Mouse (Mus musculus) CH12.LX (cell line): Measurements from ENCODE around the gene 5031439G07Rik. TPM values are rescaled to one million over a fixed set of nuclear protein-coding genes. Genes with fewer than 3 reads are reported as not detected.

ENCODE experiments used
- DNase-seq: peaks from one replicate; pipeline ENCODE4 v3.0.0-alpha.2; 2013; ENCODE audit errors: extremely low read depth
- H3K27ac ChIP-seq: 2 replicates; pipeline ENCODE4 v1.5.1; 2012; ENCODE audit warnings: low read depth, mild to moderate bottlenecking, control low read depth, moderate library complexity; ENCODE audit not compliant: insufficient read depth
- H3K27me3 ChIP-seq: replicated peaks from 2 replicates; pipeline ENCODE3; 2012; ENCODE audit warnings: inconsistent platforms
- H3K36me3 ChIP-seq, 2 experiments: replicated peaks in 1 of 2; 2 replicates each; pipeline versions ENCODE3 to v1.6.1; 2012; ENCODE audit warnings: inconsistent platforms in 1 of 2, low read length in 1 of 2, mild to moderate bottlenecking in 1 of 2, mixed read lengths in 1 of 2, moderate library complexity in 1 of 2; ENCODE audit not compliant: control insufficient read depth in 1 of 2, insufficient read depth in 1 of 2
- H3K4me1 ChIP-seq, 2 experiments: 2 replicates each; pipeline ENCODE4 v1.6.1; 2012; ENCODE audit warnings: inconsistent platforms in 1 of 2, moderate library complexity in 1 of 2; ENCODE audit not compliant: insufficient read depth in 2 of 2, control insufficient read depth in 1 of 2
- H3K4me2 ChIP-seq: 2 replicates; pipeline ENCODE4 v1.6.1; 2012; ENCODE audit warnings: low read depth, mild to moderate bottlenecking, control low read depth; ENCODE audit not compliant: poor library complexity, insufficient read depth, severe bottlenecking
- H3K4me3 ChIP-seq, 3 experiments: fragments of 150-350 bp in 1 of 3; sonication (generic) in 1 of 3; replicated peaks in 1 of 3; 2 replicates each; pipeline versions ENCODE3 to v1.5.1; 2011 to 2012; ENCODE audit warnings: low read depth in 2 of 3, low read length in 2 of 3, mild to moderate bottlenecking in 2 of 3, moderate library complexity in 2 of 3, control low read depth in 1 of 3, improper control_type of control experiment in 1 of 3, inconsistent platforms in 1 of 3, mixed read lengths in 1 of 3; ENCODE audit not compliant: poor library complexity in 1 of 3
- H3K79me2 ChIP-seq: replicated peaks from 2 replicates; pipeline ENCODE4 v1.6.1; 2012; ENCODE audit warnings: mild to moderate bottlenecking, moderate library complexity; ENCODE audit not compliant: control insufficient read depth, poor library complexity, insufficient read depth, severe bottlenecking; ENCODE audit errors: extremely low read depth
- H3K9ac ChIP-seq: 2 replicates; pipeline ENCODE4 v1.6.1; 2012; ENCODE audit warnings: low read depth, mild to moderate bottlenecking, control low read depth, moderate library complexity; ENCODE audit not compliant: insufficient read depth
- H3K9me3 ChIP-seq: replicated peaks from 2 replicates; pipeline ENCODE3; 2012; ENCODE audit warnings: low read length, inconsistent platforms, mixed read lengths
- BHLHE40 ChIP-seq: IDR thresholded peaks from 2 replicates; pipeline ENCODE4 v1.6.1; 2011; ENCODE audit warnings: mild to moderate bottlenecking, low read depth, low read length, improper control_type of control experiment
- CTCF ChIP-seq, 2 experiments: IDR thresholded peaks in 1 of 2; conservative IDR thresholded peaks in 1 of 2; 2 replicates each; pipeline ENCODE4 v1.5.1; 2011 to 2012; ENCODE audit warnings: low read depth in 2 of 2, low read length in 2 of 2, improper control_type of control experiment in 1 of 2, inconsistent platforms in 1 of 2, mild to moderate bottlenecking in 1 of 2, moderate library complexity in 1 of 2
- E2F4 ChIP-seq: IDR thresholded peaks from 2 replicates; pipeline ENCODE4 v1.6.1; 2011; ENCODE audit warnings: low read depth, low read length, improper control_type of control experiment; ENCODE audit not compliant: insufficient replicate concordance
- EP300 ChIP-seq: IDR thresholded peaks from 2 replicates; pipeline ENCODE4 v1.6.1; 2011; ENCODE audit warnings: low read length, improper control_type of control experiment
- HCFC1 ChIP-seq: IDR thresholded peaks from 2 replicates; pipeline ENCODE4 v1.6.1; 2012; ENCODE audit warnings: low read depth, mild to moderate bottlenecking, inconsistent platforms, low read length, improper control_type of control experiment
- MAFK ChIP-seq: IDR thresholded peaks from 2 replicates; pipeline ENCODE4 v1.6.1; 2011; ENCODE audit warnings: low read length, improper control_type of control experiment; ENCODE audit not compliant: insufficient replicate concordance
- MAX ChIP-seq: IDR thresholded peaks from 2 replicates; pipeline ENCODE4 v1.6.1; 2011; ENCODE audit warnings: low read length, improper control_type of control experiment
- MAZ ChIP-seq: IDR thresholded peaks from 2 replicates; pipeline ENCODE4 v1.6.1; 2012; ENCODE audit warnings: low read depth, mild to moderate bottlenecking, inconsistent platforms, low read length, improper control_type of control experiment, moderate library complexity
- MEF2A ChIP-seq: IDR thresholded peaks from 2 replicates; pipeline ENCODE4 v1.6.1; 2014; ENCODE audit warnings: low read depth, mild to moderate bottlenecking, inconsistent platforms, low read length, improper control_type of control experiment, borderline replicate concordance
- MXI1 ChIP-seq: IDR thresholded peaks from 2 replicates; pipeline ENCODE4 v1.6.1; 2011; ENCODE audit warnings: mild to moderate bottlenecking, low read depth, low read length, improper control_type of control experiment
- MYC ChIP-seq: IDR thresholded peaks from 2 replicates; pipeline ENCODE4 v1.6.1; 2011; ENCODE audit warnings: low read depth, mild to moderate bottlenecking, improper control_type of control experiment, low read length
- POLR2A ChIP-seq: IDR thresholded peaks from 2 replicates; pipeline ENCODE4 v1.6.1; 2011; ENCODE audit warnings: low read depth, mild to moderate bottlenecking, improper control_type of control experiment, low read length
- POLR2AphosphoS2 ChIP-seq: IDR thresholded peaks from 2 replicates; pipeline ENCODE4 v1.6.1; 2011; ENCODE audit warnings: low read depth, low read length, improper control_type of control experiment
- RCOR1 ChIP-seq: conservative IDR thresholded peaks from 2 replicates; pipeline ENCODE4 v1.6.1; 2012; ENCODE audit warnings: low read depth, mild to moderate bottlenecking, inconsistent platforms, low read length, improper control_type of control experiment
- SMC3 ChIP-seq: IDR thresholded peaks from 2 replicates; pipeline ENCODE4 v1.6.1; 2011; ENCODE audit warnings: low read depth, low read length, improper control_type of control experiment
- TBP ChIP-seq: conservative IDR thresholded peaks from 2 replicates; pipeline ENCODE4 v1.6.1; 2011; ENCODE audit warnings: low read depth, low read length, improper control_type of control experiment
- TCF12 ChIP-seq: IDR thresholded peaks from 2 replicates; pipeline ENCODE4 v1.6.1; 2014; ENCODE audit warnings: low read depth, mild to moderate bottlenecking, inconsistent platforms, low read length, improper control_type of control experiment
- UBTF ChIP-seq: IDR thresholded peaks from 2 replicates; pipeline ENCODE4 v1.6.1; 2012; ENCODE audit warnings: low read depth, mild to moderate bottlenecking, inconsistent platforms, low read length, improper control_type of control experiment, moderate library complexity
- ZC3H11A ChIP-seq: IDR thresholded peaks from 2 replicates; pipeline ENCODE4 v1.6.1; 2012; ENCODE audit warnings: low read depth, mild to moderate bottlenecking, inconsistent platforms, low read length, improper control_type of control experiment
- ZKSCAN1 ChIP-seq: IDR thresholded peaks from 2 replicates; pipeline ENCODE4 v1.6.1; 2012; ENCODE audit warnings: low read depth, inconsistent platforms, low read length, improper control_type of control experiment, borderline replicate concordance
- ZMIZ1 ChIP-seq: IDR thresholded peaks from 2 replicates; pipeline ENCODE4 v1.6.1; 2012; ENCODE audit warnings: low read depth, mild to moderate bottlenecking, inconsistent platforms, low read length, improper control_type of control experiment
- ZNF384 ChIP-seq: IDR thresholded peaks from 2 replicates; pipeline ENCODE4 v1.6.1; 2012; ENCODE audit warnings: low read depth, low read length, improper control_type of control experiment, inconsistent platforms
- dilution Hi-C: fragments of 300-500 bp; cut with MboI; formaldehyde crosslinking; loops from 2 replicates; pipeline ENCODE4 v1.14.3; 2020; ENCODE audit warnings: low sequenced_read_pairs; ENCODE audit not compliant: extremely low pct_unique_long_range_greater_than_20kb, extremely low pct_ligation_motif_present
- in situ Hi-C: fragments of 300-500 bp; cut with MboI; formaldehyde crosslinking; loops from 3 replicates; pipeline ENCODE4 v1.14.3; 2019; ENCODE audit warnings: low sequenced_read_pairs, low pct_ligation_motif_present, low pct_unique_long_range_greater_than_20kb, mixed read lengths
- polyA plus RNA-seq: library from polyadenylated mRNA; unstranded; fragments of >175 nt; gene quantifications from 2 replicates; pipeline ENCODE4 v1.2.1, GENCODE M21; 2012; ENCODE audit warnings: low read depth; ENCODE audit not compliant: insufficient read length
- total RNA-seq, 2 experiments: library from RNA; depleted of rRNA; stranded (reverse); fragments of 300-350 nt in 1 of 2; fragments of >200 nt in 1 of 2; gene quantifications; 2 replicates each; pipeline ENCODE4 v1.2.3; 2012 to 2014

The 5031439G07Rik gene
- total and polyA plus RNA-seq, 3 experiments: 8.6 to 26.0 (median 10.9) TPM

DNA sequence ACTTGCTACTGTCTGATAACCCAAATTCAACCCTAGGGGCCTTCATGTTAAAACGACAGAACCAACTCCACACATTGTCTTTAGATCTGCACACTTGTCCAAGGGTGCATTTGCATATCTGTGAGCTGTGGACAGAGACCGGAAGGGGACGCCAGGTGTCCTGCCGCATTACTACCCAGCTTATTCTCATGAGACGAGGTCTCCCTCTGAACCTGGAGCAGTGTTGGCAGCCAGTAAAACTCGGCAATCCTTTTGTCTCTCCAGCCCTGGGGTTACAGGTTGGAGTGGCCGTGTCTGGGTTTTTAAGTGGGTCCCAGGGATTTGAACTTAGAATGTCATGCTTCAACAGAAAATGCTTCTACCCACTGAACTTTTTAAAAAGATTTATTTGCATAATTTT, 11.6 kb upstream of the 5031439G07Rik start:
- dilution Hi-C loops: no loop called here
- H3K9me3 ChIP-seq: no peaks in the 10 kb centered on the region
- 0 out of 2 replicates have a peak overlapping the region, but pooled peaks have one; percentile 12 for H3K4me2 ChIP-seq
- no peak overlapping the region for H3K27ac ChIP-seq
- in situ Hi-C loops: loop anchor here (5.0 to 10.0 kb wide), 4 partner anchors 37 to 225 kb away; partner anchors contain the start of genes Gm29666 and Nup50
- peak; percentile 65; the same call in 1 of the 2 replicates for TF ChIP-seq TCF12
- TF ChIP-seq MEF2A: no peak
- TF ChIP-seq BHLHE40: 0 out of 2 replicates have a peak, but pooled peaks have one; percentile 58
- TF ChIP-seq ZKSCAN1: no peak
- TF ChIP-seq POLR2A: no peak
- no peak for TF ChIP-seq POLR2AphosphoS2
- TF ChIP-seq UBTF: no peak
- no peak for TF ChIP-seq CTCF (conservative IDR thresholded peaks at IDR 0.05 in 1 of 2, IDR thresholded peaks at IDR 0.05 in 1 of 2; ENCODE audit: low read depth in 2 of 2, low read length in 2 of 2)
- TF ChIP-seq ZC3H11A: no peak
- no peak for TF ChIP-seq SMC3
- TF ChIP-seq TBP: no peak
- no peak for TF ChIP-seq MXI1
- TF ChIP-seq MYC: no peak
- no peak for TF ChIP-seq RCOR1
- TF ChIP-seq MAX: no peak
- TF ChIP-seq E2F4: no peak
- TF ChIP-seq MAZ: no peak
- no peak for TF ChIP-seq ZMIZ1
- TF ChIP-seq MAFK: no peak
- TF ChIP-seq HCFC1: no peak
- peak; percentile 33; the same call in 1 of the 2 replicates for TF ChIP-seq EP300
- TF ChIP-seq ZNF384: no peak
- H3K9ac ChIP-seq: no peak overlapping the region
- peaks cover 6 to 33% of the 10 kb centered on the region in 2 experiments for H3K4me1 ChIP-seq
- peaks cover 3% of the 10 kb centered on the region for H3K27me3 ChIP-seq
- H3K79me2 ChIP-seq: no peaks in the 10 kb centered on the region
- no peaks in the 10 kb centered on the region for H3K36me3 ChIP-seq
- no peak overlapping the region for H3K4me3 ChIP-seq
- peak; percentile 63 for DNase-seq
